Mouse (Mus musculus) erythroblast, adult 5-6 weeks (primary cell): Measurements from ENCODE around the gene Pin4. TPM values are rescaled to one million over a fixed set of nuclear protein-coding genes. Genes with fewer than 3 reads are reported as not detected.
A peak's percentile ranks its signal among the peaks of the same experiment; 100 is the strongest.

ENCODE experiments used
- ATAC-seq: replicated peaks from 2 replicates; pipeline ENCODE4 v1.8.0; 2016; ENCODE audit warnings: moderate number of reproducible peaks, mild to moderate bottlenecking, moderate TSS enrichment, inconsistent platforms; ENCODE audit not compliant: poor library complexity, low FRiP score, severe bottlenecking
- total RNA-seq, 2 experiments: library from RNA; stranded (forward) in 1 of 2; stranded (reverse) in 1 of 2; fragments of 150-400 nt in 1 of 2; fragments of 200-764, 138-1000 nt in 1 of 2; gene quantifications; 2 replicates each; pipeline versions ENCODE4 v1.2.3 to v1.2.4; 2015 to 2017; ENCODE audit warnings: low replicate concordance in 2 of 2

Gene Pin4
- total RNA-seq, 2 experiments from 2014 or later: 17.7 to 52.1 TPM

DNA sequence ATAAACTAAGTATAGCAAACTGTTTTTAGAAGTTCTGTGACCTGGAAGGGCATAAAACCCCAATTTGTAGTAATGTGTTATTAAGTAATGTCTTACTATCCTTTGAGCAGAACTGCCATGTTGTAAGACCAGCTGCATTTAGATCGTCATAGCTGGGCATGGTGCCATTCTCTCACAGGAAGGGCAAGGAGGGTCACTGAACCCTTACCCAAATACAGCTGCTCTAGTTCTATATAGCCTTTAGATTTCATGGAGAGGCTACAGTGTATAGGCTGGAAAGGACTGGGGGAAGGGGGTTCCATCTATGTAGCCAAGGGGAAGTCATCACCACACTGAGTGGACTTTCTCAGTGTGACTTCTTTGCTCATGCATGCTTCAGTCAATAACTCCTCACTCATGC lies 21.9 kb downstream of the Pin4 start:
- ATAC-seq: no peak

DNA sequence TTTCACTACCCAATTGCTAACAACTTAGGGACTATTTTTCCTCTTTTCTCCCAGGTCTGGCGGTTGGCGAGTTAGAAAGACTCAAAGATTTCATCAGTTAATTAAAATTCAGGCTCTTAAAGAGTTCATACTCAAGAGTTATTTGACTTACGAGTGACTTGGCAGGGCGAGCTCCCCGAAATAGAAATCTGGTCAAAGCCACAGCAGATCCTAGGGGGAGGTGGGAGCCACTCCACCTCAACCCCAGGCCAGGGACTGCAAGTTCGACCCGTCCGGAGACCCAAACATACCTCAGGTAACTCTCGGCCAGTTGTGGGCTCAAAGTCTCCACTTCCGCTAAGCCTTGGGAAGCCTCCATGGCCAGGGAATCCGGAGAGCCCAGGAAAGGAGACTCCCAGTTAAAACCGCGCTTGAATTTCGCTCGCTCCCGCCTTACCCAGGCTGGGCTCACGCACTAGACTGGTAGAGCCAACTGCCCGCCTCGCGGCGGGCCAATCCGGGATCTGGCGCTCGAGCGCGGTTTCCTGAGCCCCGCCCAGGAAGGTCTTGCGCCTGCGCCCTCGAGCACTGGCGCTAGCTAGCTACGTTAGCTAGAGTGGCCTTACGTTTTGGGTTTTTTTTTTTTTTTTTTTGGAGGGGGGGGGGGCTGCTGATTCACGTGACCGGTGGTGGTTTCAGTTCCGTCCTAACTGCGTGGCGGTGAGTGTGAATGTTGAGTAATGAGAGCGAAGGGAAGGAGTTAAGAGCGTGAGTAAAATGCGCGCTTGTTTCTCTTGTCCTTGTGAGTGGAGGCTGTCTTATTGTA lies 37.6 kb downstream of the Pin4 start, which contains the start of gene Ercc6l:
Gene Ercc6l, minus strand, starts transcription at position 474 of the 805 bp plus-strand sequence.
- peak; percentile 100 for ATAC-seq

DNA sequence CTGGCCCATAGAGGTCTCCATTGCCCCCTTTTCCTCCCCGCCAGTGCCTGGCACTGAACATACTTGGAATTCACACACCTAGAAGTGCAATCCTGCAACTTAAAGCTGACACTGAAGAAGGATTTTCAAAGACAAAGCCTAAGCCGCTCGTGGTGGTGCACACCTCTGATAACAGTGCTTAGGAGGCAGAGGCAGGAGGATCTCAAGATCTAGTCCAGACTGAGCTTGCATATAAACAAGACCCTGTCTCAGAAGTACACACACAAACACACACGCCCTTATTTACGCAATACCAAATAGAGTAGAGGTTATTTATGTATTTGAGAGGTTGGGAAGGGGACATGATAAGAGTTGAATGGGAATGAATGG lies 38.2 kb downstream of the Pin4 start:
- ATAC-seq: no peak; the same call in 1 of the 2 replicates

DNA sequence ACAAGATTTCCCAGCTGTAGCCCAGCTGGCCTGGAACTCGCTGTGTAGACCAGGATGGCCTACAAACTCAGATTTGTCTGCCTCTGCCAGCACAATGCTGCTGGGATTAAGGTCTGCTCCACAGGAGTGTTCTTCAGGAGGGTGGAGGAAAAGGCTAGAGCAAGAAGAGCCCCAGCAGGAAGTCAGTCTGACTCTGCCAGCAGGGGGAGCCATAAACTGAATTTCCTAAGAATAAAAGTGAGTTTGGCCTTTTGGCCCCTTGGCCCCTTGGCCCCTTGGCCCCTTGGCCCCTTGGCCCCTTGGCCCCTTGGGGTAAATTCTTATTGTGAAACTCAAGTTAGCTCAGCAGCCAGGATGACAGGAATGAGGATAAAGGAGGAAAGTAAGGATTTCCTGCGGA lies 40.5 kb downstream of the Pin4 start:
- no peak for ATAC-seq

DNA sequence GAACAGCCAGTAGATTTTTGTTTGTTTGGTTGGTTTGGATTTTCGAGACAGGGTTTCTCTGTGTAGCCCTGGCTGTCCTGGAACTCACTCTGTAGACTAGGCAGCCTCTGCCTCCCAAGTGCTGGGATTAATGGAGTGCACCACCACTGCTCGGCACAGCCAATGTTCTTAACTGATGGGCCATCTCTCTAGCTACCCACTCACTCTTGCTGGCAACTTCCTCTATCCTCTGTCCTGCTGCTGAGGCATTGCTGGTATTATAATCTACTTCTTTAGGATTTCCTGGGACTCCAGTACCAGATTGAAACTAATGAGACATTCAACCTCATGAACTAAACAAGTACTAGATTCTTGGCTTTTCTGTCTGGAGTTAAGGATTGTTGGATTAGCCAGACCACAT lies 41.3 kb downstream of the Pin4 start:
- no peak for ATAC-seq

DNA sequence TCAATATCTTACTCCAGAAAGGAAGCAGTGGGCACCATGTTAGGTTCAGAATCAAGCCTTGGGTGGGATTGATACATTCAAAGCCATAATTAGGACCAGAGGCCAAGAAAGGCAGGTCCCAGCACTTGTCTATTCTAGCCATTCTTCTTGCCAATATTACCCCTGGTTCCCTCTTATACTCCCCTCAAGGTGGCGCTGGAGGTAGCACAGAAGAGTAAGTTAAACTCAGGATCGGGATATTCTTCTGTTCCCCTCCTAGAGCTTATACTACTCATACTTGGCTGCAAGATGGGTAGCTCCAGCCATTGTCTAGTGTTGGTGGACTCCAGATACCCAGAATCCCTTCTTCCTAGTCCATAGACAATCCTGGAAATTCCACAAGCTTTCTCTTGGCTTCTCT lies 43.8 kb downstream of the Pin4 start:
- ATAC-seq: no peak

DNA sequence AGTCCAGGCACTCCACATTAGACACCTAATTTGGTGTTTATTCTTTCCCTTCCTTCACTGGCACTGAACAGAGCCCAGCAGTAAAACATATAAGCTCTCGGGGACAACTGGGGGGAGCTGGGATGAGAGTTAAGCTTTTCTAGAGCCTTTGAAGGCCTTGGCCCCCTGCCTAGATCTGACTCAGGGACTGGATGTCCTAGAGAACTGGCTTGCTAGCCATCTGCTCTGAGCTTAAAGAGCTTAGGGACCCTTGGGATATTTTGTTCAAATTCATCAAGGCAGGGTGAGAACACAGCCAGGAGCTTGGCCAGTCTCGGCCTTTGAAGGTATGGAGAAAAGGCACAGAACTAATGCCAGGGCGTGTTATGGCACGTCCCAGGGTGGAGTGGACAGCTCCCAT lies 44.3 kb downstream of the Pin4 start:
- no peak for ATAC-seq

DNA sequence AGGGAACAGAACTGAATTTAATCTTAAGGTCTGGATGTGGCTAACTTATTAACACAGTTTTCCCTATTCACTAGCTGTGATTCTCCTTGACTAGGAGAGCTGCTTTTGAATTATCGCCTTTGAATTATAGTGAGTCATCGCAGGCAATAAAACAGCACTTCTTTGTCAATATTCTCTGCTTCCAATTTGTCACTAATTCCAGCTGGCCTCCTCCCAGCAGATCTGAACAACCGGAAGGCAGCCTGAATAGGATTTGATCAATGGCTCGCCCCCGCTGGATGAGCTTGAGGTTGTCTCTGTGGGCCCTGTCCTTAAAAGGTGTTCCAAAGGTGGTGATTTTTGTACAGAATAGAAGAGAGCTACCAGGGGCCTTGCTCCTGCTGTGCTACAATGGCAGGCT lies 47.3 kb downstream of the Pin4 start:
- no peak for ATAC-seq

DNA sequence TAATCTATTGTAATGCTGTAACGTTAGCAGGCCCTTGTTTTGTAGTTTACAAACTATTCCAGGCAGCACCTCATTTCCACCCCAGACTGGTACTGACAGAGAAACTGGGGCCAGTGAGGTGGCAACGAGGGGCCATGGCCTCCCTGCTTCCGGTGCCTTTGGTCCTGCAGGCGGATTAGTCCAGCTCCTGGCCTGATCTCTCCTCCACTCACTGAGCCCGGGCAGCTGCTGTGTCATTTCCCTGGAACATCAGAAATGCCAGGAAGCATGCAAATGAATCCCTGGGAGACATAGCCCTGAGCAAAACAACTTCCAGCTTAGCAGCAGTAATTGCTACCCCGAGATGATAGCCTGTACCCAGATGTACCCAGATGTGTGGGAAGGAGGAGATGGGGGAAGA lies 47.7 kb downstream of the Pin4 start:
- no peak for ATAC-seq

DNA sequence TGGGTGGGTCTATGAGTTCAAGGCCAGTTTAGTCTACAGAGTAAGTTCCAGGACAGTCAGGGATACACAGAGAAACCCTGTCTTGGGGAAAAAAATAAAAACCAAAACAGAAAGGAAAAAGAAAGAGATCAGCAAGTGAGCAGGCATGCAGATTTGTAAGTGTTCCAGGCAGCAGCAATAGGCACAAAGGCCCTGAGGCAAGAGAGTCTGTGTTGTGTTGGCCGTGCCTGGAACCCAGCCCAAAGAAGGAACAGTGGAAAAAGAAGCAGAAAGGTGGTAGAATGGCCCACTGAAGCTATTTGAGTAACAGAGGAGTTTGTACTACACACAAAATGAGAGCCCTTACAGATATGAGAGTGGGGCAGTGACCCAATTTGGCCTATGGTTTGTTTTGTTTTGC lies 50.5 kb downstream of the Pin4 start:
- no peak for ATAC-seq

DNA sequence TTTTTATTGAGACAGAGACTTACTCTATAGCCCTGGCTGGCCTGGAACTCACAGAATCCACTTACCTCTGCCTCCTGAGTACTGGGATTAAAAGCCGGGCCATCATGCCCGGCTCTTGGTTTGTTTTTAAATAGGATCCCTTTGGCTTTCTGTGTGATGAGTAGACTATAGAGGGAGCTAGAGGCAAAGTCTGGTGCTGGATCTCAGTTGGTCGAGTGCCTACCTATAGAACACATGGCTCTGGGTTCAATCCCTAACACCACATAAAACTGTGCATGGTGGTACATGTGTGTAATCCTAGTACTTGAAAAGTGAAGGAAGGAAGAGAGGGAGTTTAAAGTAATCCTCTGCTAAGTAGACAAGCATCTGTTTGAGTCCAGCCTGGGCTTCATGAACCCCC lies 50.9 kb downstream of the Pin4 start:
- no peak for ATAC-seq

DNA sequence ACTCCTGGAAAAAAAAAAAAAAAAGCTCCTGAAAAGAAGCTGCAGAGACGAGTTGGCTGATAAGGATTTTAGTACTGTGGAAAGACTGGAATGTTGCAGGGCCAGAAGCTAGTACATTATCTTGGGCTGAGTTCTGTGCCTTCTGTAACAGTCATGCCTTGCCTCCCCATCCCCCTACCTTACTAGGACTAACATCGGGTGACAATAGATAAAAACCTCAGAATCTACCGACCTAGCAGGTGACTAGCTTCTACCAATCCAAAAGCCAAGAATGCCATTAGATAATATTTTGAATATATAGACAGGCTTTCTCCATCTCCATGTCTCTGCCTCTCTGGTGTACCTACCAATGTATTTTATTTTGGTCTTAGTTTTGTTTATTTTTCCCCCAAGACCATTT lies 51.7 kb downstream of the Pin4 start:
- ATAC-seq: no peak

DNA sequence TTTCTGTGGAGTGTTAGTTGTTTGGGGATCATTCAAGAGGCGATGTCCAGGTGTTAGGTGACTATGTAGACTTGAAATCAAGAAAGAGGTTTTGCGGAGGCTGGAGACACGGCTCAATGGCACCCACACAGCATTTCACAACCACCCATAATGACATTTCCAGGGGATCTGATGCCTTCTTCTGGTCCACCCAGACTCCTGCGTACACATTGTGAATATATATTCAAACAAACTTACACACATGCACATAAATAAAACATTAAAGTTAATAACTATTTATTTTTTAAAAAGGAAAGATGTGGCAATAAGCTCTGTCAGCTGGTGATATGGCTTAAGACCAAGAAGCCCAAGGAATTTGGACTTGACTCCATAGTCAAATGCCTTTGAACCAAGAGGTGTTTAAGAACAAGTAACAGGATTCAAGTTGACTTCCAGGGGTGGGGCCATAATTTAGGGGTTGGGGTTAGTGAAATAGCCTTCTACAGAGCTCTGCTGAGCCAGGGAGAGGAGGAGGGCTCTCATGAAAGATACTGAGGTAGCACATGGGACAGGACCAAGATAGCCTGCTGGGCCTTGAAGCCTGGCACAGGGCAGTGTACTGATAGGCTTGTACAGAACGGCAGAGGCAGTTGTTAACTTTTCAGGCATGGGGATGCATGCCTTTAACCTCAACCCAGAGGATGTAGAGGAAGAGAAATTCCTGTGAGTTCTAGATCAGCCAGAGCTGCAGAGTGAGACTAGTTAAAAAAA lies 56.5 kb downstream of the Pin4 start:
- ATAC-seq: no peak

Other genes starting within 250 kb of the Pin4 start
- not detected in 2 replicates for gene Rtl5, start 48.1 kb upstream of the Pin4 start, total RNA-seq (2015; ENCODE audit: low replicate concordance)
- 0.77 and 2.4 TPM in 2 replicates for gene Rtl5, start 48.1 kb upstream of the Pin4 start, total RNA-seq (2017; ENCODE audit: low replicate concordance)
- 7.7 and 11.1 TPM in 2 replicates for gene Ercc6l, start 37.6 kb downstream of the Pin4 start, total RNA-seq (2015; ENCODE audit: low replicate concordance)
- gene Ercc6l, start 37.6 kb downstream of the Pin4 start, total RNA-seq (2017; ENCODE audit: low replicate concordance): 9.9 and 13.9 TPM in 2 replicates
- gene Rps4x, start 69.9 kb downstream of the Pin4 start, total RNA-seq (2015; ENCODE audit: low replicate concordance): 798 and 880 TPM in 2 replicates
- 381 and 473 TPM in 2 replicates for gene Rps4x, start 69.9 kb downstream of the Pin4 start, total RNA-seq (2017; ENCODE audit: low replicate concordance)
- gene Cited1, start 132.7 kb downstream of the Pin4 start, total RNA-seq (2015; ENCODE audit: low replicate concordance): not detected in 2 replicates
- not detected in 2 replicates for gene Cited1, start 132.7 kb downstream of the Pin4 start, total RNA-seq (2017; ENCODE audit: low replicate concordance)